Mouse (Mus musculus): Measurements from ENCODE around the gene Vps8.

DNA sequence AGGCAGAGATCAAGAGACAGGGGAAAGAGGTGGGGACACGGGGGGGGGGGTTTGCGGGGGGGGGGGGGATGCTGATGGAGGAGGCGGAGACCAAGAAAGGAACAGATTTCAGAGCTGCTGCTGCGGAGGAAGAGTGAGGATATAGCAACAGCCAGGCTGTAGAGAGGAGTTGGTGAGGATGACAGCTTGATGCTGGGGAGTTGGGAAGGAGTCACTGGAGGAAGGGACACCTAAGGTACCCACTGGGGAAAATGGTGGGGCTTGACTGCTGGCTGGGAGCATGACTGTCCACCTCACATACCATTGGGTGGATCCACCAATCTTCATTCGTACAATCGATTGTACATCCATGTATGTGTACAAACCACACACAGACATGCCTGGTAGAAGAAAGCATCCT lies 48.9 kb upstream of the Vps8 start:
- TF ChIP-seq UBTF (IDR thresholded peaks at IDR 0.05; ENCODE audit: low read depth, low read length) (no peak), MXI1 (IDR thresholded peaks at IDR 0.05; ENCODE audit: low read depth, low read length) (no peak), JUN (IDR thresholded peaks at IDR 0.05; ENCODE audit: insufficient read depth, low read depth, low read length) (no peak), MAZ (IDR thresholded peaks at IDR 0.05; ENCODE audit: low read depth, low read length) (no peak), NELFE (IDR thresholded peaks at IDR 0.05; ENCODE audit: low read depth, low read length) (no peak), CTCF (conservative IDR thresholded peaks at IDR 0.05 in 1 of 2, IDR thresholded peaks at IDR 0.05 in 1 of 2; ENCODE audit: low read depth in 2 of 2, low read length in 2 of 2) (no peak), ZNF384 (IDR thresholded peaks at IDR 0.05; ENCODE audit: low read depth, low read length) (no peak), POLR2A (IDR thresholded peaks at IDR 0.05; ENCODE audit: low read depth, low read length) (no peak), JUND (conservative IDR thresholded peaks at IDR 0.05; ENCODE audit: low read depth, low read length) (no peak), MAFK (IDR thresholded peaks at IDR 0.05; ENCODE audit: insufficient replicate concordance, low read length) (no peak)

Measured in CH12.LX (cell line).